Mouse (Mus musculus) embryo, embryonic 9.5 days (tissue): ENCODE data around the gene Efcab6.

Experiments
- DNase-seq: peaks from one replicate; pipeline ENCODE4 v3.0.0-alpha.2; 2017; ENCODE audit errors: extremely low spot score

The Efcab6 gene

DNA sequence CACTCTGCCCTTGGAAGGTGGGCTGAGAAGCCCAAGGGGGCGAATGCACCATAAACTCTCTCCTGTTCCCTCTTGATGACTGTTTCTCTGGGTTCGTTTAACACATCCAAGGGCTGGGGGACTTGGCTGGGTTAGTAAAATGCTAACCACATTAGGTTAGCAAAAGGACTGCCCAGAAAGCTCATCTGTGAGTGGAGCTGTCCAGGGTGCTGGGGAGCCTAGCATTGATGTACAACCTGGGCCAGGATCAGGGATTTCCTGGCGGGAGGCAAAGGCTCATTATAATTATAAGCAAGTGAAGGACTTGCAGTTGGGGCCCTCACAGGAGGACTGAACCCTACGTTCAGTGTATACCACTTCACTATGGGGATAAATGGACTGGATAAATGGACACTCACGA lies 185.3 kb downstream of the Efcab6 start:
- DNase-seq, result peak; percentile 65

DNA sequence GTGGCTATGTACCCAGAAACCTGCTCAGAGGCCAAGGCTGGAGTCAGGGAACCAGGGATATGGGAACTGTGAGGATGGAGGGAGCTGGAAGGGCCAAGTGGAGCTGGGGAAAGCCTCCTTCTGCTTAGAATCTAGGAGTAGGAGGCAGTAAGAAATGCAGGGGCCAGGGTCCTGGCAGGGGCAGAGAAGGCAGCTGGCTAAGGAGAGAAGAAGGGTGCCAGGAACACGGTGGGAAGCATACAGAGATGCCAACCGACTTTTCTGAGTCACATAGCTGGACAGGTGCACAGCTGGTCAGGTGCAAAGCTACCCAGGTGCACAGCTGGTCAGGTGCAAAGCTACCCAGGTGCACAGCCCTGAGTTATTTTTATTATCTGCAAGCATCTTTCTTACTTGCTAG lies 187.3 kb downstream of the Efcab6 start:
- DNase-seq, result no peak

DNA sequence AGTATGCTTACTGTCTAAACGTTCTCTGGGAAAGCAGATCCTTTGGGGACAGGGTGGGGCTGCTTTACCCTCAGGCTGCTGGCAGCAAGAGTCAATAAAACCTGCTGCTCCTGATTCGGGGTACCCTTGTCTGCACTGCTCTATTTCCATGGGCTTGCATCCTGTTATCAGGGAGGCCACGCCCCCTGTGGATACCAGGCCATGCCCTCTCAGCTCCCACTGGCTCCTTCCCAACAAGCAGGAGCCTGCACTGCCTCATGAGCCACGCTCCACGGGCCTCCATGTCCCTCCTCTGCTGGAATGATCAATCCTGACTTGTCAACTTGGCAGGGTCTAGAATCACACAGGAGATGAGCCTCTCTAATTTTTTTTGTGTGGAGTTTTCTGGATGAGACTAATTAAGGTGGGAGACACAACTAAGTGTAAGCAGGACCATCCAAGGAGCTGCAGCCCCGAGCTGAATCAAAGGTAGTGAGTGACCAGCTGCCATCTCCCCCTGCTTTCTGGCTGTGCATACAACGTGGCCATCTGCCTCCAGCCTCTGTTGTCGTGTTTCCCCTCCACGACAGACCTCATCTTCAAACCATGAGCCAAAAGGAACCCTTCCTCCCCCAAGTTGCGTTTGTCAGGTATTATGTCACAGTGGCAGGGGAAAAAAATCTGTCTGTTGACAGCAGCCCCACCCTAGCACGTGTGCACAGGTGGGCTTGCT lies 187.9 kb downstream of the Efcab6 start:
- DNase-seq, result no peak

DNA sequence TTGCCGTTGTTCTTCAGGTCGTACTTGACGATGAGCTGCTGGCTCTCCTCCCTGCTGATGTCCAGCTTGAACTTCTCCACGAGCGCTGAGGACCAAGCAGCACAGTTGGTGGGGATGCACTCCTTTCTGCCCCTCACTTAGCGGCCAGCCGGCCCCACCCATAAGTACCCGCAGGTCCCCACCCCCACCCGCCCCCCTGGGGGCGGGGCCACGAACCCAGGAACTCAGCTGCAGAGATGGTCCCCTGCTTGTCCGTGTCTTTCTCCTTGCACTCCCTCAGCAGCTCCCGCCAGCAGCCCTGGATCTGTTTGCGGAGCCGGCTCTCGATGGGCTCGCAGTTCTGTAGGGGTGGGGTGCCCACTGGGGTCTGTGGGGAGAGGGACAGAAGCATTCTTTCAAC lies 194.2 kb downstream of the Efcab6 start:
- DNase-seq, result peak; percentile 43

DNA sequence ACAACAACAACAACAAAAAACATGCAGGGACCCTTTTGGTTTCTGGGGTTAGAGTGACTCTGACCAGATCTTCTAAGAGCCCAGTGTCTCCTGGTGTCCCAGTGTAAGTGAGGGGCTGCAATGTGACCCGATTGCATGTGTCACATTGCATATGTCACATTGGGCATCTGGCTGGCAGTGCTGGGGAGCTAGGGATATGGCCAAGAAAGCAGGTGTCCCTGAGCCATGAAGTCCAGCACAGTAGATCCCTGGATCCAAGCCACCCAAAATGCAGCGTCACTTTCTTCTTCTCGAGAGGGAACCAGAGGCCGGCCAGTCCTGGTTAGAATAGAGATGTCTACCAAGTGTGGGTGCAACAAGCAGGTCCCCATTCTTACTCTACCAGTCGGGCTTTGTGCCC lies 199.6 kb downstream of the Efcab6 start:
- DNase-seq, result no peak

DNA sequence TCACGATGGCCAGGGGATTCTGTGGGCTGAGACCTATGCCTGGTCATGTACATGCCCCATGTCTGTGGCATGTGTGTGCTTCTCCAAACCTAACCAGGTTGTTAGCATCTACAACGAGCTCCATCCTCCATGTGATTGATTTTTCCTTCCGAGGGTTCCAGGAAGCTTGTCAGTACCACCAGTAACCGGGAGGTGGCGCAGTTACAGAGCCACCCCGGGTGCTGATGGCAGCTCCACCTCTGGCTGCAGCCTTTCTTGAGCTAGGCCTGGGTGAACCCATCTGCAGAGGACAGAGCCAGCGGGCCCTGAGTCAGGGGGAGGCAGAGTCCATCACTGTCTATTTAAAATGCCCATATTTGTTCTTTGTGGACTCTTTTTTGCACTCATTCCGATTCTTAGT lies 208.1 kb downstream of the Efcab6 start:
- DNase-seq, result peak; percentile 61

DNA sequence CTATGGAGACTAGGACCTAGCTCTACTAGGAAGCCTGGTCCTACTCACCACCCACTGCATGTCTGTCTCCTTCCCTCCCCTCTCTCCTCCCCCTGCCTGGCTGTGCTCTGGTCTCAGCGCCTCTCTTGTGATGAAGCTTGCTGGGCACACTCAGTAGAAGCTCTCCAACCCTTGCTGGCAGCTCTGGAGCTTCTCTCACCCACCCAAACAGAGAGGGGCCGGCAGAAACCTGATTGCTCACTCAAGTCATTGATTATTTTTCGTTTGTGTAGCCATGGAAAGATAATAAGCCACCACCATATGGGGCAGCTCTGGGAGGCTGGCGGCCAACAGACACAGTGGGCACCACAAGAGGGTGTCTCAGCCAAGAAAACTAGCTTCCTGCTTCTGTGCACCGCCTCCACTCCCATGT lies 211.8 kb downstream of the Efcab6 start:
- no peak for DNase-seq

DNA sequence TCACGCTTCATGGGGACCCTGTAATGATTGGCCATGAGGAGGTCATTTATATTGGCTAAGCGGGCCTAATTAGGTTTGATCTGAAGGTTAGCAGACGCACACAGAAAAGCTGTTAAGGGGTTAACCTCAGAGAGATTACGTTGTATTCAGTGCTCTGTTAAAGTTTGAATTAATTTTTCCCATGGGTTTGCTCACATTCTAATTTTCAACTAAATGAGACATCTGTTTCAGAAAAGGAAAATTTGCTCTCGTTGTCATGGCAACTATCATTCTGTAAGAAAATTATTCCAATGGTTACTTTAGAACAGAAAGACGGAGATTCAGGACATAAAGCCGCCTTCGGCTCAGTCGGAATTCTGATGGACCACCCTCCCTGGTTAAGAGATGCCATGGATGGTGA lies 217.0 kb downstream of the Efcab6 start:
- no peak for DNase-seq

DNA sequence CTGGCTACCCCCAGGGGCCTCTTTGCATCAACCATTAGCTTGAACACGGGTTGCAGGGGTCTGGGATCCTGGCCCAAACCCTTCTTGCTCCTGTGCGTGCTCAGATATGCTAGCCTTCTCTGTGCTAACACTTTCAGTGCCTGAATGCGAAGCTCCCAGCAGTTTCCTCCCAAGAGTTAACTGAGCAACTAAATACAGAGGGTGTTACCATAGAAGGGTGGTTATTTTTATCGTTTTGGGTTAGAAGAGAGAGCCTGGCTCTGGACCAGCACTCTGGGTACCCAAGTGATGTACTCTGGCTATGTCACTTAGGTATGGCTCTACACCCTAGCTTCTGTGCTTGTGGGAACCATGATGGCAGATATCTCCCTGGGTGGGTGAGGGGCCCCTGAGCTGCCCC lies 217.7 kb downstream of the Efcab6 start:
- DNase-seq, result no peak

DNA sequence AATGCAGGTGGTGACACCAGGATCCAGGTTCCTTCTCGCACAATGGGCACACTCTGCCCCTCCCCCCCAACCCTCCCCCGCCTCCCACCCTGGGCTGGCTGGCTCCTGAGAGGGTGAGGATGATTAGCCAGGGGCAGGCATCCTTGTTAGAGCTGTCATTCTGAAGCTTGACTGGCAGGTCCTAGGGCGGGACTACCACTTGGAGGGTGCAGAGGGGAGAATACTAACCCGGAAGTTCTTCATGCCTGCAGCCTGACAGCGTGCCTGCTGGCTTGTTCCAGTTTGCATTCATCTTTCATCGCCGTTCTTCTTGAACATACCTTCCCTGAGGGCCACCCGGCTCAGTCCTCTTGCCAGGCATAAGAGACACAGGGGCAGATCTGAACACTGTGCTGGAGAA lies 218.6 kb downstream of the Efcab6 start:
- DNase-seq, result peak; percentile 39

DNA sequence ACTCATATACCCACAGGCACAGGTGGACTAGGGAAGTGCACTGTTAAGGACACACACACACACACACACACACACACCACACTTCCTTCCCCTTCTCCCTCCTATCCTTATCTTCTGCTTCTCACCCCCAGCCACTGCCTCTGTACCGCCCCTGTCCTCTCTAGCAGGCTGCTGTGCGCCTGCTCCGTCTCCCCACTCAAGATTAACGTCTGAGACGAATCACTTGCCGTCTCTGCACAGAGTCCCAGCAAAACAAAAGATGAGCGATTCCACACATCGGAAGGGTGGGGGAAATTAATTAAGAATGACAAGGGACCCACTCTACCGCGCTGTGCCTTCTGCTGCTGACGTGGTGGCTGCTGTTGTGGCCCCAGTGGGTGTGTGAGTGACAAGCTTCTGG lies 219.4 kb downstream of the Efcab6 start:
- no peak for DNase-seq

DNA sequence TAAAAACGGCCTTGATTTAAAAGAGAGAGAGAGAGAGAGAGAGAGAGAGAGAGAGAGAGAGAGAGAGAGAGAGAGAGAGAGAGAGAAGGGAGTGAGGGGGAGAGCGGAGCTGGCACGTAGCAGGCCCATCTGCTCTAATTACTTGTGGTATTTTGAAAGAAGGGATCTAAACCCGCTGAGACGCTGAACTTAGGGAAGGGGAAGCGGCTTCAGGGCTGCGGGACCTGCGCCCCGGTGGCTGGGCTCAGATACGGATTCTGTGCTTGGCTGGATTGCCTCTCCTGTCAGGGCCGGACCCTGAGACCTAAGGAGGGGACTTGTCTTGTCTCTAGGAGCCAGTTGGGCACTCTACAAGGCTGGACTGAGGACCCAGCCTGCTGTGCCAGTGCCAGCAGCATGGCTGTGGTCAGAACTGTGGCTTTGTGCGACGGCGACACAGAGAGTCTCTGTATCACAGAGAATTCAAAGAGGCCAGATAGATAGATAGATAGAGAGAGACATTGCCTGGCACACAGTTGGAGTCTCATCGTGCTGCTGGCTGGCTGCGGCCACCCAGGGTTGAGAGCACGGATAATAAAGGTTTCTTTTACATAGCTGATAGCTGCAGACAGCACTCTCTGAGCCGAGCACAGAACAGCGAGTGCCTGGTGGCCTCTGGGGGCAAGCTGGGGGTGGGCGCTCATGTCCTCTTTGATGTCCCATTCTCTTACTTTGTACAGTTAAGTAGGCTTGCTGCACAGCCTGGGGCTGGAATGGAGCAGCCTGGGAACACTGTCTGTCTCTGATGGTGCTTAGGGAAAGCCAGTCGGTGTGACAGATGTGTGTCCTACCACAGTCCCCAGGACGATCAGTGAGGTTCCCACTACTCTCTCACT lies 222.0 kb downstream of the Efcab6 start:
- DNase-seq, result no peak

DNA sequence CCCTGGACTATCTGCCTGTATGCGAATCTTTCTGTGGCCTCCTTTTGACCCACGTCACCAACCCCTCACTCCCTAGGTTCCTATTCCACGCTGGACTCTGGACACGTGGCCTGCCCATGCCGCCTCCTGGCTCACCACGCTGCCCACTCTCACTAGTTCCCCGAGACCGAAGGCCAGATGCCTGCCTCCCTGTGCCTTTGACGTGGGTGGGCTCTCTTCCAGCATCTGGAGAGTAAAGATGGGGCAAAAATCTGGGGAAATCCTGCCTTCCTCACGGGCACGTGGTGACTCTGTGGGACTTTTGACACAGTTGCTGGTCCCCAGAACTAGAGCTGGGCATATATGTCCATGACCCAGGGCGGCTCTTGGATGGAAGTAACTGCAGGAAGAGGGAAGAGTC lies 222.8 kb downstream of the Efcab6 start:
- no peak for DNase-seq

DNA sequence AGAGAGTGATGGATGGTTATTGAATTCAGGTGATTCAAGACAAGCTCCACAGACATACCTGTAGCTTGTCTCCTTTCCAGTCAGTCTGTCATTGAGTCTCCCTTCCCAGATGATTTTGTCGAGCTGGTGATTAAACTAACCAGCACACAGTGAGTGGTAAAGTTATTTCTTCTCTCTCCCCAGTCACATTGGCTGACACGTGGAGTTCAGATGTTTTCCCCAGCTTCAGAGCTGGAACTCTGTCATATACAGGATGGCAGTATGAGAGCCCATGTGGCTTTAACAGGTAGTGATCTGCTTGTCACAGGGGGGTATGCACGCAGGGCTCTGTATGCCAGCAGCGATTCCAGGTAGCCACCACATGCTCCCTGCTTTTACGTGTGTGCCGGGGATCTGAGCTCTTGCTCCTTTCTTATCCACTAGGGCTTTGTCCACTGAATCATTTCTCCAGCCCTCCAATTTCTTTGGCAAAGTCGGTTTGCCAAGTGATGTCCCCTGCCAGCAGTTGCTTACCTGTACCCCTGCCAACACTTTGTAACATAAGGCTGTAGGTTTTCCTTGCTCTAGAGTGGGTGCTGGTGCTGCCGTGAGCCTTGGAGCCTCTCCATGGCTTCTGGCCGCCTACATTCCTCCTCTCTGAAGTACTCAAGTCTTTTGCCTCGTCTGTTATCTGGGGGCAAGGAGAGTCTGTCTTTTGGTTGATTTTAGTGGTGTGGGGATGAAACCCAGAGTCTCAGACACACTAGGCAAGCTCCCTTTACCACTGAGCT lies 224.0 kb downstream of the Efcab6 start:
- DNase-seq, result no peak

DNA sequence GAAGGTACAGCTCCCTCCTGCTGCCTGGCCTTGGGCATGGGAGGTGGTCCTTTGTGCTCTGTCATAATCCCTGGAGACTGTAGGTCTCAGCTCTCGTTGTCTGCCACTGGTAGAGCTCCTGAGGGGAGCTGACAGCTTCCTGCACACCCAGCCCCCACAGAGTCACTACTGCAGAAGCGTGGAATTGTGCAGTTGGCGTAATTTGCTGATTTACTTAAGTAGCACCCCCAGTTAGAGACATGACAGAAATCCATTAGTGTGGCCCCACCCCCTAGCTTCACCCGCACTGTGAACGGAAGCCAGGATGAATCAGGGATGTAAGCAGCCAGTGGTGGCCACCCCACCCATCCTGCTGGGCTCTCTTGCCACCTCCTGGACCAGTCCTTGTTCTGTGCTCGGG lies 232.9 kb downstream of the Efcab6 start:
- DNase-seq, result no peak

DNA sequence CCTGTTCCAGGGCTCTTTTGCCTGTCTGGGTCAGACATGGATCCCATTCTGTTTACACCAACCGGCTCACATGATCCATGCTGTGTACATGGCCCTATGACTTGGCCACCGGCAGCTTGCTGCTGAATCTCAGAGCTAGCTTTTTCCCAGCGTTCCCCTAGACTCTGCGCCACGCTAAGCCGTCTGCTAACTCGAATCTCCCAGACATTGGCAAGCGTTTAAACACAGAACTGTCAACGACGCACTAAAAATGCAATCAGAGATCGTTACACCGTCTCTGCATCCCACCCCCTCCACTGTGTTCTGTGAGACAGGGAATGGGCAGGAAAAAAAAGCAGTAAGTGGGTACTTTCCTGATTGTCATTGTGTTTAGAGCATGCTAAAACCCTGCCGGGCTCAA lies 236.0 kb downstream of the Efcab6 start:
- DNase-seq, result no peak

DNA sequence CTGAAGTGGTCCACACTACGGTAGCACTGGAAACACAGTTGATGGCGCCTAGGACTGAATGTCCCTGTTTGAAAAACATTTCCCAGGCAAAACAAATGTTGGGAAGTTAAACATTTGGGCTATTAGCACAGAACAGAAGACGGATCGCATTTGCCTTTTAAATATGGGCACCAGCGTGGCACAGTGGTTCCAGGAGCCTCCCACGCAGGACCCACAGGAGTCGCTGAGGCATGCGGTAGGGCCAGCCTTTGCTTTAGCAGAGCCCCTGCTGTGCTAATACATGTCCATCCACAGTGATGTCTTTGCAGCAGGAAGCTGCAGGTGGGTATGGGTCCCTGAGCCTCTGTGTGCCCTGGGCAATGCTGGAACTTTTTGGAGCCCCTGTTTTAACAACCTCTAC lies 237.2 kb downstream of the Efcab6 start:
- DNase-seq, result no peak
